Mouse (Mus musculus) hindbrain, embryonic 15.5 days (tissue): ENCODE measurements at regions not wholly inside any gene's neighbourhood (a gene's known extent, or its start where the extent isn't known, plus 50 kb on each side); places are given as distances from the start of the nearest gene placed in this dataset.

Experiments used
- ATAC-seq: fragments of 200-750 bp; cut with Nextera tagmentation; 2 replicates; pipeline ENCODE4 v1.8.0; 2017; ENCODE audit warnings: low read depth, moderate number of reproducible peaks, moderate TSS enrichment; ENCODE audit not compliant: low FRiP score
- H3K27ac ChIP-seq: fragments of 300-500 bp; sonication (generic); replicated peaks from 2 replicates; pipeline ENCODE4 v1.5.1; 2015; ENCODE audit warnings: mild to moderate bottlenecking, inconsistent platforms
- H3K27me3 ChIP-seq: fragments of 300-500 bp; sonication (generic); 2 replicates; pipeline ENCODE4 v1.6.1; 2015; ENCODE audit warnings: control low read depth, inconsistent platforms
- H3K36me3 ChIP-seq: fragments of 300-500 bp; sonication (generic); 2 replicates; pipeline ENCODE4 v1.6.1; 2015; ENCODE audit warnings: control low read depth, inconsistent platforms
- H3K4me1 ChIP-seq: fragments of 300-500 bp; sonication (generic); replicated peaks from 2 replicates; pipeline ENCODE4 v1.6.1; 2015; ENCODE audit warnings: control low read depth, inconsistent platforms
- H3K4me2 ChIP-seq: fragments of 300-500 bp; sonication (generic); 2 replicates; pipeline ENCODE4 v1.6.1; 2015; ENCODE audit warnings: moderate library complexity, mild to moderate bottlenecking, inconsistent platforms
- H3K4me3 ChIP-seq: fragments of 300-500 bp; sonication (generic); 2 replicates; pipeline ENCODE4 v1.5.1; 2015; ENCODE audit warnings: mild to moderate bottlenecking, inconsistent platforms
- H3K9ac ChIP-seq: fragments of 300-500 bp; sonication (generic); 2 replicates; pipeline ENCODE4 v1.6.1; 2015; ENCODE audit warnings: inconsistent platforms
- H3K9me3 ChIP-seq: fragments of 300-500 bp; sonication (generic); 2 replicates; pipeline ENCODE4 v1.6.1; 2016; ENCODE audit warnings: control low read depth, inconsistent platforms
- WGBS: fragments of 180-500 bp; shearing (Covaris S2); methylation state at CpG from one replicate; pipeline ENCODE4 v1.1.7; 2015; 5-methylcytosine and 5-hydroxymethylcytosine counted together

DNA sequence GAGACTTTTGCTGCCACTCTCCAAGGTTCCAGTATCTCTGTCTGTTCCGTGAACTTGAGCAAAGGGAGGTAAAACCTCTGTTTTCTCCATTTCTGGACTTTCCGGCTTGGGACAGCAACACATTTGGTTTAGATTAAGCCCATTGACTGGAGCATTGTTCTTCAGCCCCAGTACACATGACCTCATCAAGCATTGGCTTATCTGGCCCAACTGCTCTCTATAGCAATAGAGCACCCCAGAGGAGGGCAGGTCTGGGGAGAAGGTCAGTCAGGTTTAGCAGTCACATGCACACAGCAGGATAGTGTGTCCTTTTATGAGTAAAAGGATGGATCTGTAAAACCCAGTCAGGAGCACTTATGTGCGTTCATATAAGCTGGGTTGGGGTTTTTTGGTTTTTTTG is 268.1 kb upstream of the Mpped2 start:
- Histone ChIP-seq H3K9me3 (no peaks in the 10 kb centered on the region), H3K4me2 (no peak overlapping the region), H3K27me3 (no peaks in the 10 kb centered on the region), H3K4me3 (no peak overlapping the region), H3K27ac (no peak overlapping the region), H3K36me3 (no peaks in the 10 kb centered on the region), H3K4me1 (no peaks in the 10 kb centered on the region), H3K9ac (no peak overlapping the region)
- no peak for ATAC-seq
- WGBS: 59% methylated on average over 3 of the region's 3 CpGs

DNA sequence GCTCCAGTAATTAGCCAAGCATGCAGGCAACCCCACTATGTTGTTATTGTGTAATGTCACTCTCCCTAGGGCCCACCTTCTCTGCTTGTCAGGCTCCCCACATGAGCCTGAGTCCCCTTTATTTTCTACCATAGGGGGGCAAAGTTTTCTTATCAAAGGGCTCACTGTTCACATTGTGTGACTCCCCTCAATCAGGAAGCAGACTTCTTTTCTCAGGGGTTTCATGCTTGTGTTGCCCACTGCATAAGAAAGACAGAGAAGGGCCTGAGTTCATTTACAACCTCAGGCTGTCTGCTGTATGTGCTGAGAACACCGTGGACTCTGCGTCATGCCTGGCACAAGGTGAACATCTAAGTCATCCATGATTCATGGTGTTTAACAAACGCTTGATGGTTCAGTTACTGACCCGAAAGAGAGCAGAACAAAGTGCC is 267.6 kb upstream of the Mpped2 start:
- H3K4me2 ChIP-seq: no peak overlapping the region
- WGBS: 38% methylated on average over 4 of the region's 4 CpGs
- no peaks in the 10 kb centered on the region for H3K9me3 ChIP-seq
- no peaks in the 10 kb centered on the region for H3K36me3 ChIP-seq
- H3K27me3 ChIP-seq: no peaks in the 10 kb centered on the region
- no peak overlapping the region for H3K4me3 ChIP-seq
- no peak overlapping the region for H3K27ac ChIP-seq
- no peak overlapping the region for H3K9ac ChIP-seq
- ATAC-seq: no peak
- no peaks in the 10 kb centered on the region for H3K4me1 ChIP-seq

- Histone ChIP-seq H3K36me3 (no peaks in the 10 kb centered on the region), H3K4me2 (no peak overlapping the region), H3K27me3 (no peaks in the 10 kb centered on the region), H3K27ac (no peak overlapping the region), H3K4me3 (no peak overlapping the region), H3K9ac (no peak overlapping the region), H3K4me1 (no peaks in the 10 kb centered on the region), H3K9me3 (no peaks in the 10 kb centered on the region)
- no peak for ATAC-seq
- WGBS: 100% methylated on average over 1 of the region's 1 CpGs
These were observed 267.1 kb upstream of the Mpped2 start for GRCm38 (mm10) chr2:106426010-106426409.

GRCm38 (mm10) chr2:106427237-106427636 is 265.8 kb upstream of the Mpped2 start:
- Histone ChIP-seq H3K27ac (no peak overlapping the region), H3K4me3 (no peak overlapping the region), H3K4me2 (no peak overlapping the region), H3K9me3 (no peaks in the 10 kb centered on the region), H3K36me3 (no peaks in the 10 kb centered on the region), H3K9ac (no peak overlapping the region), H3K4me1 (peaks cover 7% of the 10 kb centered on the region), H3K27me3 (no peaks in the 10 kb centered on the region)
- 79% methylated on average over 7 of the region's 7 CpGs for WGBS
- ATAC-seq: no peak

DNA sequence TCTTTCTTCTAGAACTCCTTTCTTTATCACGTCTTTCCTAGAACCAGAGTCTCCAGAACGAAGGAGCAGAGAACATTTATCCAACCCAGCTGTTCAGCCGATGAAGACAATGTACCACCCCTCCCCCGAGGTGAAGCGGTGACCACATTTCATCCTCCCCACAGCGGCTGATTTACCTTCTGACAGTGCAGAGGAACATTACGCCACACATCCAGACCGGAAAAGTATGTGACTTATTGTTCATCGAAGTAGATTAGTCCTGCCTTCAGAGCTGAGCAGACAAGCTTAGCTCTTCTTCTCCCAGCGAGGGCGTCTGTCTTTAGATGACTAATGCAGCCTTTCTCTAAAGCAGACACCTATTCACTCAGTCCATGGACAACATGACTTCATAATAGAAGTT is 264.2 kb upstream of the Mpped2 start:
- Histone ChIP-seq H3K4me2 (no peak overlapping the region), H3K9ac (no peak overlapping the region), H3K27me3 (peaks cover 4% of the 10 kb centered on the region; the same call in 1 of the 2 replicates), H3K27ac (no peak overlapping the region), H3K4me3 (no peak overlapping the region), H3K9me3 (no peaks in the 10 kb centered on the region), H3K4me1 (peaks cover 7% of the 10 kb centered on the region), H3K36me3 (no peaks in the 10 kb centered on the region)
- WGBS: 62% methylated on average over 11 of the region's 11 CpGs
- no peak for ATAC-seq

DNA sequence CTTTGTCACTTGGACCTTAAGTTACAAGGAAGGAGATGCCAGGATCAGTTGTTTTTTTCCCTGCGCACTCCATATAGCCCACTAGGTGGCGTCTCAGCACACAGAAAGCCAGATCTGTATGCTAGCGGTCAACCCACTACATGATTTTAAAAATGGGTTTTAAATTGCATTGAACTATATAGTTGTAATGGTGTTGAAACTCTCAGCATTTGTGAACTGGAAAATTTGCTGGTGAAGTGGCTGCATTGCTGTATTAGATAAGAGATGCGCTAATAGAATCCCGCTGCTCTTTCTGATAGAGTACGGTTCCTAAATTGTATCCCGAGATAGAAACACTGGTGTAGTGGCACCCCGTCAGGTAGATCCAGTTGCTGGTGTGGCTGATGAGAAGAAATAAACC is 261.9 kb upstream of the Mpped2 start:
- peak overlapping the region; percentile 45 for H3K4me2 ChIP-seq

DNA sequence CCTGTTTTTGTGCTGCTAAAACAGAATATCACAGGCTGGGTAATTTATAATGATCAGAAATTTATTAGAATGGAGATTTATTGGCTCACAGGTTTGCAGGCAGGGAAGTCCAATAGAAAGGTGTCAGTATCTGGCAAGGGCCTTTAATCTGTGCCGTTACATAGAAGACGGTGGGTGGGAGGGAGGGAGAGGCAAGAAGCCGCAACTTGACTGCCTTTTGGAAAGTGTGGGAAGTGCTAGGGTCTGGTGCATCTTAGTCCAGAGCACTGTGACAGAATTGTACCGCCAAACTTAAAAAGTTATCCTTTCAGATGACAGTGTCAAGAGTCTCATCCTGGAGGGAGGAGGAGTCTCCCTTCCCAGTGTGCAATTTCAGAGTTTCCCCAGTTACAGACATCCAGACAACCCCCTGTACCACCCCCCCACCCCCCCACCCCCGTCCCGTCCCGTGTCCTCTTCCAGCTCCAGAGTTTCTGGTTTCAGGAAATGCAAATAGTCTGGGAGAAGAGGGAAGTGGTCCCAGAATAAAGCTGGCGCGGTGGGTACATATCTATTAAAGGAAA is 261.4 kb upstream of the Mpped2 start:
- H3K9ac ChIP-seq: no peak overlapping the region
- H3K4me3 ChIP-seq: peak overlapping the region; percentile 17; the same call in 1 of the 2 replicates
- ATAC-seq: peak; percentile 47; the same call in 1 of the 2 replicates
- no peaks in the 10 kb centered on the region for H3K36me3 ChIP-seq
- H3K9me3 ChIP-seq: no peaks in the 10 kb centered on the region
- peaks cover 7% of the 10 kb centered on the region for H3K4me1 ChIP-seq
- no peak overlapping the region for H3K27ac ChIP-seq
- peak overlapping the region; percentile 45 for H3K4me2 ChIP-seq
- 19% methylated on average over 9 of the region's 9 CpGs for WGBS
- peaks cover 9% of the 10 kb centered on the region; the same call in 1 of the 2 replicates for H3K27me3 ChIP-seq

More for the DNA sequence above, 261.9 kb upstream of the Mpped2 start:
- H3K27me3 ChIP-seq: peaks cover 9% of the 10 kb centered on the region; the same call in 1 of the 2 replicates
- 26% methylated on average over 8 of the region's 8 CpGs for WGBS
- no peak overlapping the region for H3K27ac ChIP-seq
- H3K4me1 ChIP-seq: peaks cover 7% of the 10 kb centered on the region
- no peaks in the 10 kb centered on the region for H3K36me3 ChIP-seq
- H3K4me3 ChIP-seq: peak overlapping the region; percentile 17; the same call in 1 of the 2 replicates
- ATAC-seq: peak; percentile 77
- no peaks in the 10 kb centered on the region for H3K9me3 ChIP-seq
- H3K9ac ChIP-seq: peak overlapping the region; percentile 5; the same call in 1 of the 2 replicates

DNA sequence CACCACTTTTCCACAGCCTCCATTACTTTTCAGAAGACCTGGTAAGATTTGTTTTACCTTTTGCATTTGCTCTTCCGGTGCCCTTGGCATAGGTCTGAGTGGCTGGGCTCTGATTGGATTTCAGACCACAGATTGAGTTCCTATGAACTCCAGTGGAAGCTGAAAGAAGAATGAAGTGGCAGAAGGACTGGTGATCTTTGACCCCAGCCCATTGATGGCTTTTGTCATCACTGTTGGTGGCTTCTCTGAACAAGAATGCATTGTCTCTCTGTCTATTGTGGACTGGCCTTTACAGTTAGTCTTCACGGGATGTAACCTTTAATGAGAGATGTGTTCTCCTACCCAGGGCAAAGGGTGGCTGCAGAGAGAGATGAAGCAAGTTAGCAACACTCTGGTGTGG is 256.9 kb upstream of the Mpped2 start:
- no peak overlapping the region for H3K9ac ChIP-seq
- H3K27ac ChIP-seq: no peak overlapping the region
- no peak for ATAC-seq
- 14% methylated on average over 2 of the region's 2 CpGs for WGBS
- H3K4me3 ChIP-seq: no peak overlapping the region
- no peaks in the 10 kb centered on the region for H3K9me3 ChIP-seq
- H3K27me3 ChIP-seq: peaks cover 9% of the 10 kb centered on the region; the same call in 1 of the 2 replicates
- no peaks in the 10 kb centered on the region for H3K36me3 ChIP-seq
- H3K4me1 ChIP-seq: peaks cover 7% of the 10 kb centered on the region
- H3K4me2 ChIP-seq: no peak overlapping the region

DNA sequence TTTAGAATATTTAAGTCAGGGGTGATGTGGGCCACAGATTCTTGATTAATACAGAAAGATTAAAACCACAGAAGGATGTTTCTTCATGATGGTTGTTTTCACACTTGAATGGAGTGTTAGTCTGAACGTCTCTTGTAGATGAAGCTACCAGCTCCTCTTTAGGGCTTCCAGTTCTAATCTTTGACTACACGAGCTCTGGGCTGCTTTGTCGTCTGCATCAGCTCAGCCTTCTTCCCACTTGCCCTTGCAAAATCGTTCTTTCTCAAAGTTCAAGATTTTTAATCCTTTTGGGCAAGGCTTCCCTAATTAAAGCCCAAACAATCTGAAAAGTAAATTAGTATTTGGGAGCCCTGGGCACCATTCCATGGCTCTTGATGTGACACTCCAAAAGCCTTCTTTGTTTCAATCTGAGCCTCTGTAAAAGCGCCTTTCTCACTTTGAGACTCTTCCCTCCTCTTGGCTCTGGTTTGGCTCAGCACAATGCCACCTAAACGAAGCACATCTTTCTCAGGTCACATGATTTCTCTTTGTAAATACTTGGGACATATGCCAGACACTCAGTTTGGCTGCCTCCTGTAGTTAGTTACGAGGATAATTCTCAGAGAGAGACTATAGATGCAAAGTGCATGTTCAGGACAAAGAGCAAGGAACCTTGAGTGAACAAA is 238.6 kb upstream of the Mpped2 start:
- no peak overlapping the region for H3K4me3 ChIP-seq
- H3K9me3 ChIP-seq: no peaks in the 10 kb centered on the region
- no peaks in the 10 kb centered on the region for H3K4me1 ChIP-seq
- no peak overlapping the region for H3K4me2 ChIP-seq
- 55% methylated on average over 7 of the region's 7 CpGs for WGBS
- H3K36me3 ChIP-seq: no peaks in the 10 kb centered on the region
- H3K27me3 ChIP-seq: no peaks in the 10 kb centered on the region
- ATAC-seq: peak; percentile 68
- no peak overlapping the region for H3K27ac ChIP-seq
- no peak overlapping the region for H3K9ac ChIP-seq

GRCm38 (mm10) chr2:106455039-106455438 is 238.0 kb upstream of the Mpped2 start:
- Histone ChIP-seq H3K4me1 (no peaks in the 10 kb centered on the region), H3K4me2 (no peak overlapping the region), H3K4me3 (no peak overlapping the region), H3K27me3 (no peaks in the 10 kb centered on the region), H3K9ac (no peak overlapping the region), H3K9me3 (no peaks in the 10 kb centered on the region), H3K27ac (no peak overlapping the region), H3K36me3 (no peaks in the 10 kb centered on the region)
- no peak for ATAC-seq
- 69% methylated on average over 4 of the region's 4 CpGs for WGBS

GRCm38 (mm10) chr2:106455972-106456371 is 237.1 kb upstream of the Mpped2 start:
- Histone ChIP-seq H3K4me2 (no peak overlapping the region), H3K27ac (no peak overlapping the region), H3K36me3 (no peaks in the 10 kb centered on the region), H3K4me1 (no peaks in the 10 kb centered on the region), H3K9me3 (no peaks in the 10 kb centered on the region), H3K4me3 (no peak overlapping the region), H3K9ac (no peak overlapping the region), H3K27me3 (no peaks in the 10 kb centered on the region)
- ATAC-seq: no peak
- 89% methylated on average over 3 of the region's 3 CpGs for WGBS

GRCm38 (mm10) chr2:106458003-106458402 is 235.1 kb upstream of the Mpped2 start:
- H3K4me1 ChIP-seq: no peaks in the 10 kb centered on the region
- H3K9me3 ChIP-seq: no peaks in the 10 kb centered on the region
- H3K27ac ChIP-seq: no peak overlapping the region
- no peak overlapping the region for H3K4me2 ChIP-seq
- no peak overlapping the region for H3K9ac ChIP-seq
- ATAC-seq: no peak
- no peaks in the 10 kb centered on the region for H3K36me3 ChIP-seq
- H3K4me3 ChIP-seq: no peak overlapping the region
- H3K27me3 ChIP-seq: no peaks in the 10 kb centered on the region
- WGBS: 37% methylated on average over 5 of the region's 5 CpGs
